Comparison of ENCODE assay signal across 30 mouse cellular contexts in the genomic region with DNA sequence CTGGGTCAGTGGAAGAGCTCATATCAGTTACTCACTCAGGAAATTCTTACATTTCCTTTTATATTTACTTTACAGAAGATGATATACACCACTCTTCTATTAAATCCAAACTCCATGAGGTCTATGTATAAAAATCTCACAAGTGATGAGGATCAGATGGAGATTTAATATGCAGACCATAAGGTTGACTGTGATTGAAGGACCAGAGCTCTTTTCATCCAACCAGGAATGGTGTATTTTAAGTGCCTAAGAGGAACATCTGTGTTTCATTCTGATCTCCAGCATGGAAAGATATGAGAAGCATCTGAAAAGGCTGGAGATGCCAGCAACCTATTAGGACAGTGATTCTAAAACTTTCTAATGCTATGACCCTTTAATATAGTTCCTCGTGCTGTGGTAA. TPM values are rescaled to one million over a fixed set of nuclear protein-coding genes. Genes with fewer than 3 reads are reported as not detected.
DNase-seq lines count a peak whose midpoint lies in the region; ATAC-seq and TF ChIP-seq lines count a peak whose summit lies in the region.
"Had no signal": no experiment of that assay in that cellular context is flagged by ENCODE, and none has a peak within 500 bp of the region (broad histone marks: within the 10 kb centered on the region; RNA-seq: fewer than 3 reads in every experiment).

No protein-coding gene starts in this region.

- H3K4me3 ChIP-seq in embryonic facial prominence, embryonic 11.5 days (ENCODE audit: low read depth, low read length), result no peak overlapping the region
- H3K4me3 ChIP-seq in embryonic facial prominence, embryonic 10.5 days, result no peak overlapping the region
- no peak overlapping the region for H3K4me3 ChIP-seq in limb, embryonic 14.5 days (replicated peaks; ENCODE audit: low read length)
- no peak overlapping the region for H3K4me3 ChIP-seq in limb, embryonic 10.5 days
- H3K4me3 ChIP-seq: embryonic facial prominence, embryonic 15.5 days; heart, embryonic 12.5 days; heart, embryonic 15.5 days had no signal

- H3K36me3 ChIP-seq in embryonic facial prominence, embryonic 11.5 days (replicated peaks; ENCODE audit: control insufficient read depth, insufficient read depth, low read depth, low read length), result no peaks in the 10 kb centered on the region
- H3K36me3 ChIP-seq in embryonic facial prominence, embryonic 10.5 days (replicated peaks), result no peaks in the 10 kb centered on the region
- no peaks in the 10 kb centered on the region for H3K36me3 ChIP-seq in limb, embryonic 14.5 days (ENCODE audit: control insufficient read depth, insufficient read depth, low read length)
- H3K36me3 ChIP-seq in limb, embryonic 10.5 days, result no peaks in the 10 kb centered on the region
- H3K36me3 ChIP-seq: embryonic facial prominence, embryonic 15.5 days; heart, embryonic 12.5 days; heart, embryonic 15.5 days had no signal

- H3K27ac ChIP-seq in embryonic facial prominence, embryonic 11.5 days (replicated peaks; ENCODE audit: low read depth, low read length), result no peak overlapping the region
- H3K27ac ChIP-seq in embryonic facial prominence, embryonic 10.5 days (replicated peaks), result no peak overlapping the region
- H3K27ac ChIP-seq in limb, embryonic 14.5 days (replicated peaks; ENCODE audit: low read depth, low read length), result no peak overlapping the region
- no peak overlapping the region for H3K27ac ChIP-seq in limb, embryonic 10.5 days
- H3K27ac ChIP-seq: embryonic facial prominence, embryonic 15.5 days; heart, embryonic 15.5 days; hindbrain, embryonic 14.5 days; hindbrain, postnatal 0 days had no signal

- H3K9me3 ChIP-seq in embryonic facial prominence, embryonic 11.5 days (replicated peaks; ENCODE audit: control insufficient read depth, low read length), result no peaks in the 10 kb centered on the region
- H3K9me3 ChIP-seq in embryonic facial prominence, embryonic 10.5 days, result no peaks in the 10 kb centered on the region
- H3K9me3 ChIP-seq in limb, embryonic 14.5 days (ENCODE audit: control insufficient read depth, low read length), result no peaks in the 10 kb centered on the region
- H3K9me3 ChIP-seq in limb, embryonic 10.5 days (replicated peaks), result no peaks in the 10 kb centered on the region
- H3K9me3 ChIP-seq: embryonic facial prominence, embryonic 15.5 days; heart, embryonic 15.5 days had no signal

- peak; percentile 43 for DNase-seq in embryonic facial prominence, embryonic 11.5 days (ENCODE audit: low spot score)
- DNase-seq in embryonic facial prominence, embryonic 10.5 days (ENCODE audit: low spot score), result no peak
- peak; percentile 56 for DNase-seq in limb, embryonic 14.5 days (ENCODE audit: low spot score)
- DNase-seq in limb, embryonic 10.5 days (ENCODE audit: low spot score), result no peak
- peak; percentile 9 for DNase-seq in forelimb bud, embryonic 11.5 days (ENCODE audit: low read depth, low spot score)
- DNase-seq in right cerebral cortex, postnatal 10 days (ENCODE audit: low spot score in 2 of 2), result no peak
- DNase-seq: adrenal gland, adult 8-10 months; adrenal gland, postnatal 25 days; cerebellum, adult 18-20 months; cerebellum, adult 9-10 months; cerebellum, postnatal 14 days; forebrain, postnatal 0 days; gastrocnemius, postnatal 25 days; heart, adult 18-20 months; heart, postnatal 10 days; heart, postnatal 4 days had no signal

- no peak overlapping the region for H3K9ac ChIP-seq in embryonic facial prominence, embryonic 11.5 days (replicated peaks; ENCODE audit: low read length)
- H3K9ac ChIP-seq in limb, embryonic 14.5 days (ENCODE audit: low read depth, low read length, severe bottlenecking), result no peak overlapping the region
- H3K9ac ChIP-seq: embryonic facial prominence, embryonic 15.5 days; forebrain, postnatal 0 days; heart, embryonic 12.5 days; heart, embryonic 15.5 days; hindbrain, embryonic 14.5 days had no signal

- no peaks in the 10 kb centered on the region for H3K4me1 ChIP-seq in embryonic facial prominence, embryonic 11.5 days (ENCODE audit: control insufficient read depth, insufficient read depth, low read length)
- no peaks in the 10 kb centered on the region for H3K4me1 ChIP-seq in embryonic facial prominence, embryonic 10.5 days
- no peaks in the 10 kb centered on the region for H3K4me1 ChIP-seq in limb, embryonic 14.5 days (ENCODE audit: control insufficient read depth, insufficient read depth, low read length)
- no peaks in the 10 kb centered on the region for H3K4me1 ChIP-seq in limb, embryonic 10.5 days
- H3K4me1 ChIP-seq: embryonic facial prominence, embryonic 15.5 days; heart, embryonic 12.5 days; heart, embryonic 15.5 days had no signal

- no peak for TF ChIP-seq POLR2A in limb, embryonic 14.5 days (IDR thresholded peaks at IDR 0.05; ENCODE audit: borderline replicate concordance, extremely low read depth, insufficient read depth, insufficient read length)

- ATAC-seq in embryonic facial prominence, embryonic 11.5 days (replicated peaks; ENCODE audit: insufficient number of reproducible peaks, low FRiP score, low TSS enrichment, low read depth), result no peak
- no peak for ATAC-seq in limb, embryonic 14.5 days (ENCODE audit: low FRiP score, low read depth)
- ATAC-seq: activated CD4-positive, CD25-positive, alpha-beta regulatory T cell, adult 4 months; CD4-positive, CD25-positive, alpha-beta regulatory T cell, adult 4 months; forebrain, embryonic 14.5 days; forebrain, postnatal 0 days; hindbrain, postnatal 0 days; inflammation-experienced regulatory T-cells, adult 6 months; intestine, embryonic 16.5 days had no signal

- 30% methylated on average over 1 of the region's 1 CpGs for WGBS in embryonic facial prominence, embryonic 11.5 days
- WGBS in embryonic facial prominence, embryonic 10.5 days, result 61% methylated on average over 1 of the region's 1 CpGs
- WGBS in limb, embryonic 14.5 days, result 53% methylated on average over 1 of the region's 1 CpGs
- WGBS in limb, embryonic 10.5 days, result 90% methylated on average over 1 of the region's 1 CpGs

- H3K27me3 ChIP-seq in embryonic facial prominence, embryonic 11.5 days (ENCODE audit: control insufficient read depth, insufficient read depth, low read length), result no peaks in the 10 kb centered on the region
- no peaks in the 10 kb centered on the region for H3K27me3 ChIP-seq in embryonic facial prominence, embryonic 10.5 days (replicated peaks; ENCODE audit: low read depth, poor library complexity, severe bottlenecking)
- no peaks in the 10 kb centered on the region for H3K27me3 ChIP-seq in limb, embryonic 14.5 days (ENCODE audit: control insufficient read depth, insufficient read depth, low read length)
- H3K27me3 ChIP-seq in limb, embryonic 10.5 days (ENCODE audit: low read depth, poor library complexity, severe bottlenecking), result no peaks in the 10 kb centered on the region
- H3K27me3 ChIP-seq: embryonic facial prominence, embryonic 15.5 days; heart, embryonic 12.5 days; heart, embryonic 15.5 days had no signal

- no peak overlapping the region for H3K4me2 ChIP-seq in embryonic facial prominence, embryonic 11.5 days (ENCODE audit: low read depth, low read length)
- no peak overlapping the region for H3K4me2 ChIP-seq in limb, embryonic 14.5 days (replicated peaks; ENCODE audit: low read depth, low read length, severe bottlenecking)
- H3K4me2 ChIP-seq: embryonic facial prominence, embryonic 15.5 days; heart, embryonic 12.5 days; heart, embryonic 15.5 days; hindbrain, embryonic 14.5 days had no signal

RNA-seq across cellular contexts. Expression of a gene that starts 5.4 kb away (rescaled TPM):
- not detected in 2 replicates for polyA plus RNA-seq in embryonic facial prominence, embryonic 11.5 days (2014; fragmentation: Nextera tagmentation; extraction: Ambion mirVana)
- not detected in 2 replicates for polyA plus RNA-seq in embryonic facial prominence, embryonic 10.5 days (2016; fragmentation: Nextera tagmentation; extraction: Ambion mirVana)
- polyA plus RNA-seq in limb, embryonic 14.5 days (2012; rRNA removed), result 0.10 and 0.13 TPM in 2 replicates
- not detected in 2 replicates for polyA plus RNA-seq in limb, embryonic 14.5 days (2014; fragmentation: Nextera tagmentation; extraction: Ambion mirVana)
- not detected in 2 replicates for polyA plus RNA-seq in limb, embryonic 10.5 days (2016; fragmentation: Nextera tagmentation; extraction: Ambion mirVana)
- polyA plus RNA-seq: activated CD4-positive, CD25-positive, alpha-beta regulatory T cell, adult 4 months; C2C12; CD4-positive, CD25-positive, alpha-beta regulatory T cell, adult 4 months; embryonic facial prominence, embryonic 15.5 days; forebrain, embryonic 11.5 days; forebrain, embryonic 14.5 days; forebrain, postnatal 0 days; gonadal fat pad, adult 2 months; heart, embryonic 12.5 days; heart, embryonic 15.5 days; hindbrain, embryonic 11.5 days; hindbrain, embryonic 14.5 days; hindbrain, postnatal 0 days; inflammation-experienced regulatory T-cells, adult 6 months; intestine, embryonic 16.5 days had no signal

RNA-seq across cellular contexts. Expression of a gene that starts 56.8 kb away (rescaled TPM):
- not detected in 2 replicates for polyA plus RNA-seq in embryonic facial prominence, embryonic 11.5 days (2014; fragmentation: Nextera tagmentation; extraction: Ambion mirVana)
- polyA plus RNA-seq in embryonic facial prominence, embryonic 10.5 days (2016; fragmentation: Nextera tagmentation; extraction: Ambion mirVana), result not detected in 2 replicates
- 0.91 and 1.1 TPM in 2 replicates for polyA plus RNA-seq in limb, embryonic 14.5 days (2012; rRNA removed)
- polyA plus RNA-seq in limb, embryonic 14.5 days (2014; fragmentation: Nextera tagmentation; extraction: Ambion mirVana), result not detected in 2 replicates
- polyA plus RNA-seq in limb, embryonic 10.5 days (2016; fragmentation: Nextera tagmentation; extraction: Ambion mirVana), result not detected in 2 replicates
- polyA plus RNA-seq: activated CD4-positive, CD25-positive, alpha-beta regulatory T cell, adult 4 months; C2C12; CD4-positive, CD25-positive, alpha-beta regulatory T cell, adult 4 months; embryonic facial prominence, embryonic 15.5 days; forebrain, embryonic 11.5 days; forebrain, embryonic 14.5 days; forebrain, postnatal 0 days; gonadal fat pad, adult 2 months; heart, embryonic 12.5 days; heart, embryonic 15.5 days; hindbrain, embryonic 11.5 days; hindbrain, embryonic 14.5 days; hindbrain, postnatal 0 days; inflammation-experienced regulatory T-cells, adult 6 months; intestine, embryonic 16.5 days had no signal

Comparison
In these comparisons a context has a peak if more than half of its experiments do, and no peak if none do; other contexts are left out.
1. DNase-seq: peak in embryonic facial prominence, embryonic 11.5 days (single experiment), limb, embryonic 14.5 days (single experiment) and forelimb bud, embryonic 11.5 days (single experiment); none in embryonic facial prominence, embryonic 10.5 days (single experiment), limb, embryonic 10.5 days (single experiment) and right cerebral cortex, postnatal 10 days (0 of 2).